Mouse (Mus musculus) forebrain, embryonic 14.5 days (tissue): ENCODE results near the gene Fancm. TPM values are rescaled to one million over a fixed set of nuclear protein-coding genes. Genes with fewer than 3 reads are reported as not detected.

Experiments
- ATAC-seq: fragments of 200-750 bp; cut with Nextera tagmentation; 2 replicates; pipeline ENCODE4 v1.8.0; 2017; ENCODE audit warnings: mild to moderate bottlenecking, moderate library complexity
- DNase-seq: peaks from one replicate; pipeline ENCODE4 v3.0.0-alpha.2; 2015; ENCODE audit warnings: low spot score
- H3K27ac ChIP-seq: fragments of 300-500 bp; sonication (generic); 2 replicates; pipeline ENCODE4 v1.5.1; 2014; ENCODE audit warnings: low read depth, mild to moderate bottlenecking, control low read depth, low read length, moderate library complexity
- H3K27me3 ChIP-seq: fragments of 300-500 bp; sonication (generic); replicated peaks from 2 replicates; pipeline ENCODE4 v1.6.1; 2014; ENCODE audit warnings: low read length, control low read depth, mixed read lengths; ENCODE audit not compliant: control insufficient read depth, insufficient read depth
- H3K36me3 ChIP-seq: fragments of 300-500 bp; sonication (generic); 2 replicates; pipeline ENCODE4 v1.6.1; 2014; ENCODE audit warnings: low read length, control low read depth; ENCODE audit not compliant: control insufficient read depth, insufficient read depth
- H3K4me1 ChIP-seq: fragments of 300-500 bp; sonication (generic); 2 replicates; pipeline ENCODE4 v1.6.1; 2014; ENCODE audit warnings: antibody characterized with exemption, low read length, control low read depth; ENCODE audit not compliant: control insufficient read depth, insufficient read depth
- H3K4me2 ChIP-seq: fragments of 300-500 bp; sonication (generic); 2 replicates; pipeline ENCODE4 v1.6.1; 2014; ENCODE audit warnings: mild to moderate bottlenecking, control low read depth, low read length
- H3K4me3 ChIP-seq: fragments of 300-500 bp; sonication (generic); 2 replicates; pipeline ENCODE4 v1.5.1; 2014; ENCODE audit warnings: low read depth, low read length, control low read depth
- H3K9ac ChIP-seq: fragments of 300-500 bp; sonication (generic); 2 replicates; pipeline ENCODE4 v1.6.1; 2014; ENCODE audit warnings: mild to moderate bottlenecking, low read length, control low read depth, moderate library complexity
- H3K9me3 ChIP-seq: fragments of 300-500 bp; sonication (generic); replicated peaks from 2 replicates; pipeline ENCODE4 v1.6.1; 2016; ENCODE audit warnings: low read length, control low read depth, mixed read lengths; ENCODE audit not compliant: control insufficient read depth
- WGBS: fragments of 180-500 bp; shearing (Covaris S2); extraction: QIAGEN DNeasy Blood & Tissue Kit; methylation state at CpG from one replicate; pipeline ENCODE4 v1.1.7; 2014; 5-methylcytosine and 5-hydroxymethylcytosine counted together
- polyA plus RNA-seq: library from polyadenylated mRNA; unstranded; fragments of >200 nt; fragmentation: Nextera tagmentation; extraction: Ambion mirVana; gene quantifications from 2 replicates; pipeline ENCODE4 v1.2.1, GENCODE M21; 2014

Gene Fancm
- polyA plus RNA-seq: 6.6 and 9.7 TPM in 2 replicates

DNA sequence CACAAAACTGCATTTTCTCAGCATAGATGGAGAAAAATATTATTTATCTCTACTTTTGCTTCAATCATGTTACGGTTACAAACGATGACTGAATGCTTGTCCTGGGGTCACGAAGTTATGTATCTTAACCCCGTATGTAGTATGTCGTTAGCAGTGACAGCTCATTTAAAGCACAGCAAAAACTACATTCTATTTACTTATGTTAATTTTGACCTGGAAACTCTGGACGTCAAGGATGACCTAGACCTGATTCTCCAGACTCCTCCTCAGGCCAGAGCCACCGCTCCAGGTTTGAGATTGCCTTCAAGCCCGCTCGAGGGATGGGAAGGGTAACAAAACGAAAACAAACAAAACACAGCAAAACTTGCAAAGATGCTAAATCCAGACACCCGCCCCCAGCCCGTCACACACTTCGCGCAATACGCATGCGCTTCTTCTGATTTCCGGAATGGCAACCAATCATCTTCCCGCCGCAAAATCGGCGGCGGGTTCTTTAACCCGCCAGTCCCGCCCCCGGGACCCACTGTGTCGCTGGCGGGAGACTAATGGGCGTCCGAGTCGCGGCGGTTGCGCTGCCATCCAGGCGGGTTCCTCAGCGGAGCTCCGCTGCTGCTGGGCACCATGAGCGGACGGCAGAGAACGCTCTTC is at the start of gene Fancm:
Gene Fancm, plus strand, starts transcription at position 519 of the 648 bp plus-strand sequence.
- H3K27ac ChIP-seq: peak within 1 kb of the TSS; percentile 91
- WGBS: 2% methylated on average over 39 of the region's 39 CpGs
- peak within 1 kb of the TSS; percentile 79 for H3K4me2 ChIP-seq
- peak within 1 kb of the TSS; percentile 64 for H3K4me3 ChIP-seq
- peaks cover 19% of the 10 kb centered on the region for H3K4me1 ChIP-seq
- ATAC-seq (peak; percentile 56), DNase-seq (peak; percentile 97)
- H3K27me3 ChIP-seq: no peaks in the 10 kb centered on the region
- no peaks in the 10 kb centered on the region for H3K36me3 ChIP-seq
- H3K9me3 ChIP-seq: no peaks in the 10 kb centered on the region
- peak within 1 kb of the TSS; percentile 92 for H3K9ac ChIP-seq

DNA sequence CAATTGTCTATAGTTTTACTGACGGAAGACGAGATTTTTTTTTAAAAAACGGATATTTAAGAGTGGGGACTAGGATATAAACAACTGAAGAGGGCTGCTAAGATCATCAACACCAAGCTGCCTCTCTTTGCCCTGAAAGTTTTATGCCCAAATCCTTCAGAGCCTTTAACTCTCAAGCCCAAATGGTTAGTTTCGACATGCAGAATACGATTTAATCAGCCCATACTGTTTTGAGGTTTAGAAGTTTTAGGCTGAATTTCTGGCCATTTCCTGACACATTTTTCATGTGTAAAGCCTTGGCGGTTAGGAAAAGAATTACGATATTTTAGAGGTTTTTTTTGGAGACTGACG is 39.6 kb upstream of the Fancm start:
- DNase-seq (no peak), ATAC-seq (no peak)
- H3K27me3 ChIP-seq: no peaks in the 10 kb centered on the region
- no peaks in the 10 kb centered on the region for H3K9me3 ChIP-seq
- WGBS: 48% methylated on average over 8 of the region's 8 CpGs
- peak overlapping the region; percentile 63 for H3K4me2 ChIP-seq
- H3K4me1 ChIP-seq: peaks cover 22% of the 10 kb centered on the region
- 0 out of 2 replicates have a peak, but pooled peaks cover 9% of the 10 kb centered on the region for H3K36me3 ChIP-seq
- H3K4me3 ChIP-seq: peak overlapping the region; percentile 94
- H3K27ac ChIP-seq: no peak overlapping the region
- no peak overlapping the region; the same call in 1 of the 2 replicates for H3K9ac ChIP-seq

GRCm38 (mm10) chr12:65036190-65036870 is 39.1 kb upstream of the Fancm start, which contains the start of gene Prpf39:
TSS of gene Prpf39 (plus strand) at chr12:65036333.
- peak; percentile 97 for ATAC-seq

DNA sequence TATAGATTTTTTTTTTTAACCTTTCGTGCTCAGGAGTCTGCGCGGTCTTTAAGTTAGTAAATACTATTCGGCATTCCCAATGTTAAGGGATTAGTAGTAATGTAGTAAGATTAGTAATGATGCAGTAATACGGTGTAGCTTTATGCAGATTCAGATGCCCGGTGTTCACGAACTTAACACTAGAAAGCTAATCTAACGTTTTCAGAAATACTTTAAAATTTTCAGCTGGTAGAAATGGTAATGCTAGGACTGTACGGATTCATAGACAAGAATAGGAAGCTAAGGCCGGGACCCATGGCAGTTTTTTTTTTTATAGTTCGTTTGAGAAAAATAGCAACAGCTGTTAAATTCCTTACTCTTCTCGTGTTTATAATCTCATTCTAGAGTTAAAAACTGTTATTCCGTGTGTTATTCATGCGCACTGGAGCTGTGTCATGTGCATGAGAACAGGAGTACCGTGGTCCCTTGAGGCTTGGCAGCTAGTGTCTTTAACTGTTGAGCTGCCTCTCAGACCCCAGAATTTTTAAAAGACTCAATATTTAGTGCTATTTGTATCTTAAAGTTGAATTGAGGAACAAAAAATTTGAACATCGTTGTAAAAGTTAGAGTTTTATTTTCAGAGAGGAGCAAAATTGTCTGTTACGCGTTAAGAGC is 38.4 kb upstream of the Fancm start:
- Histone ChIP-seq H3K4me3 (peak overlapping the region; percentile 94), H3K9me3 (no peaks in the 10 kb centered on the region), H3K27me3 (no peaks in the 10 kb centered on the region), H3K9ac (peak overlapping the region; percentile 93), H3K27ac (no peak overlapping the region), H3K4me1 (peaks cover 22% of the 10 kb centered on the region), H3K4me2 (peak overlapping the region; percentile 63), H3K36me3 (0 out of 2 replicates have a peak, but pooled peaks cover 9% of the 10 kb centered on the region)
- ATAC-seq (peak; percentile 5; the same call in 1 of the 2 replicates), DNase-seq (peak; percentile 19)
- WGBS: 17% methylated on average over 18 of the region's 18 CpGs

More at GRCm38 (mm10) chr12:65036190-65036870, 39.1 kb upstream of the Fancm start, which contains the start of gene Prpf39:
- WGBS: under 1% methylated on average over 61 of the region's 65 CpGs
- H3K27ac ChIP-seq: peak within 1 kb of the TSS; percentile 70; the same call in 1 of the 2 replicates
- peaks cover 22% of the 10 kb centered on the region for H3K4me1 ChIP-seq
- peak; percentile 95 for DNase-seq
- 0 out of 2 replicates have a peak, but pooled peaks cover 9% of the 10 kb centered on the region for H3K36me3 ChIP-seq
- no peaks in the 10 kb centered on the region for H3K9me3 ChIP-seq
- peak within 1 kb of the TSS; percentile 93 for H3K9ac ChIP-seq
- peak within 1 kb of the TSS; percentile 94 for H3K4me3 ChIP-seq
- peak within 1 kb of the TSS; percentile 63 for H3K4me2 ChIP-seq
- no peaks in the 10 kb centered on the region for H3K27me3 ChIP-seq

GRCm38 (mm10) chr12:65037546-65037937 is 37.9 kb upstream of the Fancm start:
- peak overlapping the region; percentile 94 for H3K4me3 ChIP-seq
- peak overlapping the region; percentile 93; the same call in 1 of the 2 replicates for H3K9ac ChIP-seq
- DNase-seq (no peak), ATAC-seq (no peak)
- WGBS: 46% methylated on average over 4 of the region's 4 CpGs
- peaks cover 22% of the 10 kb centered on the region for H3K4me1 ChIP-seq
- H3K27ac ChIP-seq: no peak overlapping the region
- peak overlapping the region; percentile 63 for H3K4me2 ChIP-seq
- no peaks in the 10 kb centered on the region for H3K27me3 ChIP-seq
- H3K36me3 ChIP-seq: 0 out of 2 replicates have a peak, but pooled peaks cover 9% of the 10 kb centered on the region
- no peaks in the 10 kb centered on the region for H3K9me3 ChIP-seq

- no peak overlapping the region for H3K9ac ChIP-seq
- no peak overlapping the region for H3K4me2 ChIP-seq
- ATAC-seq: no peak
- H3K27ac ChIP-seq: no peak overlapping the region
- no peaks in the 10 kb centered on the region for H3K27me3 ChIP-seq
- peaks cover 36% of the 10 kb centered on the region for H3K36me3 ChIP-seq
- no peaks in the 10 kb centered on the region for H3K4me1 ChIP-seq
- no peak overlapping the region for H3K4me3 ChIP-seq
- no peaks in the 10 kb centered on the region for H3K9me3 ChIP-seq
- no peak for DNase-seq
These were observed 26.6 kb upstream of the Fancm start for GRCm38 (mm10) chr12:65048799-65049198.

- DNase-seq: no peak
- H3K9me3 ChIP-seq: no peaks in the 10 kb centered on the region
- no peak overlapping the region for H3K4me3 ChIP-seq
- 86% methylated on average over 2 of the region's 2 CpGs for WGBS
- H3K9ac ChIP-seq: no peak overlapping the region
- H3K4me2 ChIP-seq: no peak overlapping the region
- no peak for ATAC-seq
- H3K4me1 ChIP-seq: no peaks in the 10 kb centered on the region
- peaks cover 65% of the 10 kb centered on the region for H3K36me3 ChIP-seq
- H3K27me3 ChIP-seq: no peaks in the 10 kb centered on the region
- no peak overlapping the region for H3K27ac ChIP-seq
These were observed 17.2 kb upstream of the Fancm start for GRCm38 (mm10) chr12:65058203-65058602.

GRCm38 (mm10) chr12:65061082-65061481 is 14.3 kb upstream of the Fancm start:
- H3K4me1 ChIP-seq: no peaks in the 10 kb centered on the region
- H3K36me3 ChIP-seq: peaks cover 67% of the 10 kb centered on the region
- ATAC-seq: no peak

More at GRCm38 (mm10) chr12:65061082-65061481, 14.3 kb upstream of the Fancm start:
- Histone ChIP-seq H3K27ac (no peak overlapping the region), H3K9me3 (no peaks in the 10 kb centered on the region), H3K4me2 (no peak overlapping the region), H3K9ac (no peak overlapping the region), H3K4me3 (no peak overlapping the region), H3K27me3 (no peaks in the 10 kb centered on the region)
- no peak for DNase-seq
